Mouse (Mus musculus) olfactory bulb, adult 2 months (tissue): ENCODE measurements around the gene Hyal1.

Experiments
- CTCF ChIP-seq: fragments of 200-500 bp; IDR thresholded peaks from 2 replicates; pipeline ENCODE4 v1.5.1; 2012; ENCODE audit warnings: low read depth, mild to moderate bottlenecking, low read length, moderate library complexity; ENCODE audit not compliant: insufficient read depth
- POLR2A ChIP-seq: fragments of 200-500 bp; IDR thresholded peaks from 2 replicates; pipeline ENCODE4 v1.6.1; 2012; ENCODE audit warnings: mild to moderate bottlenecking, low read depth, low read length, moderate library complexity; ENCODE audit not compliant: insufficient read depth

GRCm38 (mm10) chr9:107625351-107626128 is 48.8 kb downstream of the Hyal1 start:
- TF ChIP-seq POLR2A (no peak), CTCF (no peak)
